Mouse (Mus musculus) ES-Bruce4 (cell line): Measurements from ENCODE around the gene Slc28a1. TPM values are rescaled to one million over a fixed set of nuclear protein-coding genes. Genes with fewer than 3 reads are reported as not detected.
"Not testable (repeated sequence)": the region's sequence is repeated elsewhere in the genome, so short reads cannot be mapped to it uniquely, and the experiment has no call there.

ENCODE experiments used
- H3K27ac ChIP-seq: 2 replicates; pipeline ENCODE4 v1.5.1; 2012; ENCODE audit warnings: low read length, inconsistent platforms; ENCODE audit not compliant: insufficient read depth
- H3K27me3 ChIP-seq: 2 replicates; pipeline ENCODE4 v1.6.1; 2012; ENCODE audit warnings: mild to moderate bottlenecking, low read length, inconsistent platforms; ENCODE audit not compliant: control insufficient read depth, poor library complexity, insufficient read depth, severe bottlenecking
- H3K36me3 ChIP-seq: 2 replicates; pipeline ENCODE4 v1.6.1; 2012; ENCODE audit warnings: inconsistent platforms, mild to moderate bottlenecking, low read length, moderate library complexity; ENCODE audit not compliant: control insufficient read depth, poor library complexity, insufficient read depth, severe bottlenecking
- H3K4me1 ChIP-seq: one replicate; pipeline ENCODE4 v1.8.1; 2011; ENCODE audit warnings: low read length; ENCODE audit not compliant: control insufficient read depth, insufficient read depth
- H3K4me3 ChIP-seq: 2 replicates; pipeline ENCODE4 v1.5.1; 2011; ENCODE audit warnings: low read depth, mild to moderate bottlenecking, low read length
- H3K9ac ChIP-seq: 2 replicates; pipeline ENCODE4 v1.6.1; 2012; ENCODE audit warnings: low read depth, mild to moderate bottlenecking, inconsistent platforms; ENCODE audit not compliant: poor library complexity, severe bottlenecking
- H3K9me3 ChIP-seq: replicated peaks from 2 replicates; pipeline ENCODE4 v1.6.1; 2012; ENCODE audit warnings: mild to moderate bottlenecking, low read length, inconsistent platforms; ENCODE audit not compliant: control insufficient read depth, poor library complexity, insufficient read depth, severe bottlenecking
- CTCF ChIP-seq: IDR thresholded peaks from one replicate; pipeline ENCODE4 v1.8.1; 2011; ENCODE audit warnings: low read depth, low read length
- EP300 ChIP-seq: IDR thresholded peaks from 2 replicates; pipeline ENCODE4 v1.6.1; 2011; ENCODE audit warnings: low read depth, low read length; ENCODE audit not compliant: insufficient read depth
- POLR2A ChIP-seq: IDR thresholded peaks from one replicate; pipeline ENCODE4 v1.8.1; 2011; ENCODE audit warnings: low read length; ENCODE audit not compliant: insufficient read depth
- polyA plus RNA-seq: library from polyadenylated mRNA; stranded (reverse); fragments of >200 nt; gene quantifications from 2 replicates; pipeline ENCODE4 v1.2.4, GENCODE M21; 2011; ENCODE audit warnings: low read depth; ENCODE audit not compliant: missing spikeins, insufficient read depth, insufficient read length

Gene Slc28a1
- polyA plus RNA-seq, 1 experiment: 4.7 TPM

DNA sequence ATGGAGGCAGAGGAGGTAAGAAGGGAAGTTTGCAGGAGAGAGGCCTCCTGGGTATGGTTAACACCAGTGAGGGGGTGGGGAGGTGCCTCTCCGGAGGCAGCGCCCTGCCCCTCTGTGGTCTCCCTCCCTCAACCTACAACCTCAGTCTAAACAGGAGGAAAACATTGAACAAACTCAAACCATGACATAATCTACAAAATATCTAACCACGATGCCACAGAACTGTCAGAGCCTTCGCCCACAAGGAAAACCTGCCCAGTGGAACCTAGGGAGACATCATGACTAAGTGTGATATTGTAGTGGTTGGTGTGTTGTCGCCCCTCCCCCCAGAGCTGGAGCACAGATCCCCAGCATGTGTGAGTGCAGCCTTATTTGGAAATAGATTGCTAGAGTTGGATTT lies 64.9 kb downstream of the Slc28a1 start:
- no peaks in the 10 kb centered on the region for H3K27me3 ChIP-seq
- no peak overlapping the region for H3K4me3 ChIP-seq
- H3K36me3 ChIP-seq: no peaks in the 10 kb centered on the region
- no peak for TF ChIP-seq CTCF
- no peak for TF ChIP-seq EP300
- no peak for TF ChIP-seq POLR2A
- H3K27ac ChIP-seq: no peak overlapping the region
- 0 out of 2 replicates have a peak, but pooled peaks cover under 1% of the 10 kb centered on the region for H3K9me3 ChIP-seq
- no peak overlapping the region for H3K9ac ChIP-seq
- peaks cover 2% of the 10 kb centered on the region for H3K4me1 ChIP-seq

DNA sequence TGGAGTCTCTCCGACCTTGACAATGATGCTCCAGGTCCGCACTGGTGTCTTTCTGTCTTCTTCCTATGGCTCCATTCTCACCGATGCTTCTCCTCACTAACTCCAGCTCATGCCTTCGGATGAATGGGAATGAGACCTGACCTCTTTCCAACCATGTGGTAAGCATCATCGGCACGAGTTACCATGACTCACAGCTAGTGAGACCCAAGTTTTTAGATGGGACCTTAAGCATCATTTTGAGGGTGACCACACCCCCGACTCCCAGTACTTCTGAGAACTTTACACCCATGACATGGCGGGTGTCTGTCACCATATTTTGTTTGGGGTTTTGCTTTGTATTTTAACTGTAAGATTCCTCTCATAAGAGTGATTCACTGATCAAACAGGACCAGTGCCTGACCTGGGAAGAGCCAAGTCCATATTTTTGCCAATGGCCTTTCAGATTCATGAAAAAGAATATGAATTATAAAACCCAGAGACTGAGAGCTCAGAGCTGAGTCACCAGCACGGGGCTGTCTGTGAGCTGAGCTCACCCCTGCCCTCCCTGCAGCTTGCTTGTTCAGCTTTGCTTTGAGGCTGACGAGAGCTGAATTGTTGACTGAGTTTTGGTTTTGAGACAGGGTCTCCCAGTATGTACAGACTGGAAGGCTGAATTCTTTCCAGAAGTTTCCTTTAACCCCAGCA lies 68.0 kb downstream of the Slc28a1 start:
- peaks cover 3% of the 10 kb centered on the region; the same call in 1 of the 2 replicates for H3K9me3 ChIP-seq
- peak overlapping the region; percentile 55 for H3K27ac ChIP-seq
- H3K27me3 ChIP-seq: no peaks in the 10 kb centered on the region
- H3K36me3 ChIP-seq: no peaks in the 10 kb centered on the region
- no peaks in the 10 kb centered on the region for H3K4me1 ChIP-seq
- H3K4me3 ChIP-seq: no peak overlapping the region
- H3K9ac ChIP-seq: no peak overlapping the region
- TF ChIP-seq EP300 (no peak), CTCF (no peak), POLR2A (no peak)

DNA sequence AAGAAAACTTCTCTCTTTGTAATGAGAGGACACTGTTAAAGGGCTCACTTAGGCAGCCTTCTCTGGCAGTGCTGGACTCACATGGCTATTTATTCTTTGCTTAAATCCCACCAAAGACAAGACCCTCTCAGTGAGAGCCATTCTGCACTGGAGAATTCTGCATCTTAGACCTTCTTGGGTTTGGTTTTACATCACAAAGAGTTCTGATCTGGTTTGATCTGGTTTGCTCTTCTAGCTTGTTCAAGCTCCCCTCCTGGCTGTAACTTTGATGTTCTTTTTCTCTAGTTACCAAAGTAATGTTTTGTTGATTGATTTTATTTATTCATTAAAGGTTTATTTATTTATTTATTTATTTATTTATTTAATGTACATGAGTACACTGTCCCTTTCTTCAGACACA lies 68.6 kb downstream of the Slc28a1 start:
- Histone ChIP-seq H3K27me3 (no peaks in the 10 kb centered on the region), H3K36me3 (no peaks in the 10 kb centered on the region), H3K9ac (no peak overlapping the region), H3K4me3 (no peak overlapping the region), H3K4me1 (no peaks in the 10 kb centered on the region), H3K9me3 (peaks cover 3% of the 10 kb centered on the region; the same call in 1 of the 2 replicates), H3K27ac (peak overlapping the region; percentile 55; the same call in 1 of the 2 replicates)
- TF ChIP-seq EP300 (no peak), POLR2A (no peak), CTCF (no peak)

GRCm38 (mm10) chr7:81184136-81184535 lies 69.5 kb downstream of the Slc28a1 start:
- H3K4me3 ChIP-seq: no peak overlapping the region
- TF ChIP-seq CTCF (no peak), EP300 (no peak), POLR2A (no peak)
- no peak overlapping the region for H3K27ac ChIP-seq
- no peaks in the 10 kb centered on the region for H3K36me3 ChIP-seq
- H3K9ac ChIP-seq: no peak overlapping the region
- peaks cover under 1% of the 10 kb centered on the region for H3K4me1 ChIP-seq
- no peaks in the 10 kb centered on the region for H3K27me3 ChIP-seq
- peaks cover 3% of the 10 kb centered on the region; the same call in 1 of the 2 replicates for H3K9me3 ChIP-seq

- H3K9me3 ChIP-seq: peaks cover 3% of the 10 kb centered on the region; the same call in 1 of the 2 replicates
- H3K27me3 ChIP-seq: no peaks in the 10 kb centered on the region
- TF ChIP-seq POLR2A (no peak), CTCF (peak; percentile 16)
- no peak overlapping the region for H3K27ac ChIP-seq
- H3K4me3 ChIP-seq: no peak overlapping the region
- H3K9ac ChIP-seq: no peak overlapping the region
- H3K4me1 ChIP-seq: peaks cover 2% of the 10 kb centered on the region
- H3K36me3 ChIP-seq: no peaks in the 10 kb centered on the region
These were observed 70.1 kb downstream of the Slc28a1 start for GRCm38 (mm10) chr7:81184651-81185050.

DNA sequence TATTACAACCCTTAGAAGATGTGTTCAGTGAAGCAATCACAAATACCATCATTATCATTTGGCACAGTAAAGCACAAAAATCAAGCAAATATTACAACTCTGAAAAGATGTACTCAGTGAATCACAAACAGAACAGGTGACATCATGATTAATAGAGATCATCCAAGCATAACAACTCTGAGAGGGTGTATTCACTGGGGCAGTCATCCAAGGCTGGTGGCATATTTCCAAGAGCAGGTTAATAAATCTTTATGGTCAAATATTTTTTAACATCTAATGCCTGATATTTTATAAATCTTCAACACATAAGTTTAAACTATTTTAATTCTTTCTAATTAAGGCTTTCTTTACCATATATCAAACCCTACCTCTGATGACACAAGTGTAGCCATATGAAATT lies 71.4 kb downstream of the Slc28a1 start:
- not testable (repeated sequence) for H3K4me3 ChIP-seq, H3K27ac ChIP-seq, H3K36me3 ChIP-seq, H3K4me1 ChIP-seq, H3K9ac ChIP-seq, H3K9me3 ChIP-seq, H3K27me3 ChIP-seq
